Mouse (Mus musculus): ENCODE measurements around the gene Fen1. TPM values are rescaled to one million over a fixed set of nuclear protein-coding genes. Genes with fewer than 3 reads are reported as not detected.
A peak's percentile ranks its signal among the peaks of the same experiment; 100 is the strongest.

The Fen1 gene
- polyA plus RNA-seq, 1 experiment from 2014 or later, result 83.6 TPM

- H3K27me3 ChIP-seq (ENCODE audit: control insufficient read depth, insufficient read depth, low read length), result no peaks in the 10 kb centered on the region
- H3K9me3 ChIP-seq (replicated peaks; ENCODE audit: control insufficient read depth, low read length), result no peaks in the 10 kb centered on the region
- H3K27ac ChIP-seq (ENCODE audit: low read length), result peak overlapping the region; percentile 70; the same call in 1 of the 2 replicates
- no peaks in the 10 kb centered on the region for H3K36me3 ChIP-seq (ENCODE audit: control insufficient read depth, insufficient read depth, low read length)
- ATAC-seq (ENCODE audit: insufficient read depth, low FRiP score), result 0 out of 2 replicates have a peak, but pooled peaks have one; percentile 10
- peak overlapping the region; percentile 64 for H3K4me3 ChIP-seq (replicated peaks; ENCODE audit: low read length)
- WGBS, result 51% methylated on average over 3 of the region's 3 CpGs
- peak overlapping the region; percentile 81 for H3K9ac ChIP-seq (ENCODE audit: low read length)
- H3K4me1 ChIP-seq (ENCODE audit: control insufficient read depth, insufficient read depth, low read length), result peaks cover 4% of the 10 kb centered on the region; the same call in 1 of the 2 replicates
- peak overlapping the region; percentile 91 for H3K4me2 ChIP-seq (ENCODE audit: low read depth, low read length)
Observed at GRCm38 (mm10) chr19:10238477-10238876, 34.5 kb upstream of the Fen1 start.

DNA sequence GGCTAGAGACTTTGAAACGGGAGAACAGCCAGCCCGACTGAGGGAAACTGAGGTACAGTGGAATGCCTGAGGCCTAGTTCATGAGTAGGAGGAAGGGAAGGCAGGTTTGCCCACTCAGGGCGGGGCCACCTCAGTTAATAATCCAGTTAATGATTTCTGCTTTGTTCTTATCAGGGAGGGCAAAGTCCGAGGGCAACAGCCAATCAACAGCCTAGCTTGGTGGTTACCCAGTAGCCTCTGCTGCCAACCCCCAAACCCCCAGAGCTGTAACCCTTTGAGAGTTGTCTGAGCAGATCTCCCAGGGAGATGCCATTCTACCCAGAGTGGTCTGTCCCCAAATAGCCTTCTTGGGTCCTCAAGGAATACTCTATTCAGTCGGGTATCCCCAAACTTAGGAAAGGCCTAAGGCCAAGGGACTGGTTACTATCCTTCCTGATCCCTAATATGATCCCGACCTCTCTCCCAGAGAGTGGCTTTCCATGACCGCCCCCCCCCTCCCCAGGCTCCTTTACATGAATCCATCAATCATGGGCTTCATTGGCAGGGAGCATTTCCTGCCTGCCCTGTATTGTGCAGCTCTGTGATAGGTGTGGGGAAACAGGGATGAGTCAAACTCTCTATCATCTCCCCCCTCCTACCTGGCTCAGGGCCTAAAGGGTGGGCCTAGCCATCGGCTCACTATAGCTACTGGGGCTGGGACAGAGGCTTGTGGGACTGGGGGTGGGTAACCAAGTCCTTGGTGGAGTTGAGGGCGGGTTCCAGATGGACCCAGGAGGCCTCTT is 32.0 kb upstream of the Fen1 start:
- 61% methylated on average over 9 of the region's 9 CpGs for WGBS
- peak overlapping the region; percentile 39 for H3K9ac ChIP-seq (ENCODE audit: low read length)

DNA sequence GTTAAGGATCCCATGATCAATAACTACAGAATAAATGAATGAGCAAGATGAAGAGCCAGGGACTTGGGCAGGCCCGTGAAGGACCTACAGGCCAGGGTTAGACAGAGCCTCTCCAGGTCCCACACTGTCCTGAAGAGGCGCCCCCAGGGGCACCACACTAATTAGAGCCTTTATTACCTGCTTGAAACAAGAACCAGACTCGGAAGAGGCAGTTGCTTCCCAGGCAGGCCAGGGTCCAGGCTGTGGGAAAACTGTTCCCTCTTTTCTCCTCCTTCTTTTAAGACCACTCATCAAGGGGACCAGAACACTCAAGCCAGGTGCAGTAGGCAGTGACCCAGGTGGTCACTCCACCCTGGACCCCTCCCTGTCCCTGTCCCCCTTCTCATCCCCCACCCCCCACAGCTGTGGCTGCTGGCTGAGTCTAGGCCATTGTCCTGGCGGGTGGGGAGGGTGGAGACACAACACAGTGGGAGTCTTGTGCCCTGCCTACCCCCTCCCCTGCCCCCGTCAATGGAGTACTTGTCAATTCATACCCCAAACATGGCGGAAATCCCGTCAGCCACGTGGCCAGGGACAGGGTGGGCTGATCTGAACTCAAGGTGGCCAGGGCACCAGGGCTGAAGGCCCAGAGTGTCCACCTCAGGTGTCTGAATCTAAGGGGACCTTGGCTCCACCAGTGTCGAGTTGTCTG is 28.5 kb upstream of the Fen1 start:
- ATAC-seq (ENCODE audit: insufficient read depth, low FRiP score), result no peak
- H3K4me1 ChIP-seq (ENCODE audit: control insufficient read depth, insufficient read depth, low read length), result peaks cover 11% of the 10 kb centered on the region
- H3K4me2 ChIP-seq (ENCODE audit: low read depth, low read length), result no peak overlapping the region
- H3K9me3 ChIP-seq (replicated peaks; ENCODE audit: control insufficient read depth, low read length), result no peaks in the 10 kb centered on the region
- no peaks in the 10 kb centered on the region for H3K27me3 ChIP-seq (ENCODE audit: control insufficient read depth, insufficient read depth, low read length)
- H3K27ac ChIP-seq (ENCODE audit: low read length), result no peak overlapping the region
- H3K4me3 ChIP-seq (replicated peaks; ENCODE audit: low read length), result no peak overlapping the region
- no peak overlapping the region for H3K9ac ChIP-seq (ENCODE audit: low read length)
- 55% methylated on average over 9 of the region's 9 CpGs for WGBS
- no peaks in the 10 kb centered on the region for H3K36me3 ChIP-seq (ENCODE audit: control insufficient read depth, insufficient read depth, low read length)

More for the DNA sequence above, 32.0 kb upstream of the Fen1 start:
- Histone ChIP-seq H3K27ac (ENCODE audit: low read length) (peak overlapping the region; percentile 77), H3K4me3 (replicated peaks; ENCODE audit: low read length) (0 out of 2 replicates have a peak overlapping the region, but pooled peaks have one; percentile 14), H3K36me3 (ENCODE audit: control insufficient read depth, insufficient read depth, low read length) (no peaks in the 10 kb centered on the region), H3K4me2 (ENCODE audit: low read depth, low read length) (peak overlapping the region; percentile 45), H3K9me3 (replicated peaks; ENCODE audit: control insufficient read depth, low read length) (no peaks in the 10 kb centered on the region), H3K4me1 (ENCODE audit: control insufficient read depth, insufficient read depth, low read length) (peaks cover 12% of the 10 kb centered on the region), H3K27me3 (ENCODE audit: control insufficient read depth, insufficient read depth, low read length) (no peaks in the 10 kb centered on the region)
- peak; percentile 76 for ATAC-seq (ENCODE audit: insufficient read depth, low FRiP score)

- no peak for ATAC-seq (ENCODE audit: insufficient read depth, low FRiP score)
- WGBS, result 39% methylated on average over 5 of the region's 5 CpGs
- peaks cover 11% of the 10 kb centered on the region for H3K4me1 ChIP-seq (ENCODE audit: control insufficient read depth, insufficient read depth, low read length)
Observed at GRCm38 (mm10) chr19:10231871-10232270, 27.9 kb upstream of the Fen1 start.

DNA sequence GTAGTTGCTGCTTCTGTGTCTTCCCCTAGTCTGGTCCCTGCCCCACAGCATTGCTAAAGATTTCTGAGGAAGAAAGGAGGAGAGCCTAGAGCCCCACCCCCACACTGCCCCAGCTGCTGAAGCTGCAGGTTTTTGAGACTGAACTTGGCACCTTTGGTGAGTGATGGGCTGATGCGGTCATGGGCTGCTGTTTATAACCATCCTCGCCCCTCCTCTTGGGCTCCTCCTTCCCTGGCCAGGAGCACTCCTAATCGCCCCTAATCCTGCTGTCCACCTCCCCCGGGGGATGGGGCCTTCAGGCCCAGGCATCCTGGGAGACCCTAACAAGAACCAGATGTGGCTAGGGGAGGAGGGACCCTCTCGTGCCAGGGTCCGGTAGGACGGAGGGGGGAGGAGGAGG is 27.0 kb upstream of the Fen1 start:
- Histone ChIP-seq H3K9ac (ENCODE audit: low read length) (peak overlapping the region; percentile 23; the same call in 1 of the 2 replicates), H3K4me2 (ENCODE audit: low read depth, low read length) (no peak overlapping the region), H3K36me3 (ENCODE audit: control insufficient read depth, insufficient read depth, low read length) (no peaks in the 10 kb centered on the region), H3K9me3 (replicated peaks; ENCODE audit: control insufficient read depth, low read length) (no peaks in the 10 kb centered on the region), H3K4me3 (replicated peaks; ENCODE audit: low read length) (no peak overlapping the region), H3K27ac (ENCODE audit: low read length) (peak overlapping the region; percentile 38; the same call in 1 of the 2 replicates), H3K4me1 (ENCODE audit: control insufficient read depth, insufficient read depth, low read length) (peaks cover 11% of the 10 kb centered on the region), H3K27me3 (ENCODE audit: control insufficient read depth, insufficient read depth, low read length) (no peaks in the 10 kb centered on the region)
- 28% methylated on average over 7 of the region's 7 CpGs for WGBS
- ATAC-seq (ENCODE audit: insufficient read depth, low FRiP score), result peak; percentile 39; the same call in 1 of the 2 replicates

More at GRCm38 (mm10) chr19:10231871-10232270, 27.9 kb upstream of the Fen1 start:
- Histone ChIP-seq H3K27ac (ENCODE audit: low read length) (peak overlapping the region; percentile 38; the same call in 1 of the 2 replicates), H3K9me3 (replicated peaks; ENCODE audit: control insufficient read depth, low read length) (no peaks in the 10 kb centered on the region), H3K4me2 (ENCODE audit: low read depth, low read length) (no peak overlapping the region), H3K36me3 (ENCODE audit: control insufficient read depth, insufficient read depth, low read length) (no peaks in the 10 kb centered on the region), H3K9ac (ENCODE audit: low read length) (0 out of 2 replicates have a peak overlapping the region, but pooled peaks have one; percentile 23), H3K4me3 (replicated peaks; ENCODE audit: low read length) (no peak overlapping the region), H3K27me3 (ENCODE audit: control insufficient read depth, insufficient read depth, low read length) (no peaks in the 10 kb centered on the region)

DNA sequence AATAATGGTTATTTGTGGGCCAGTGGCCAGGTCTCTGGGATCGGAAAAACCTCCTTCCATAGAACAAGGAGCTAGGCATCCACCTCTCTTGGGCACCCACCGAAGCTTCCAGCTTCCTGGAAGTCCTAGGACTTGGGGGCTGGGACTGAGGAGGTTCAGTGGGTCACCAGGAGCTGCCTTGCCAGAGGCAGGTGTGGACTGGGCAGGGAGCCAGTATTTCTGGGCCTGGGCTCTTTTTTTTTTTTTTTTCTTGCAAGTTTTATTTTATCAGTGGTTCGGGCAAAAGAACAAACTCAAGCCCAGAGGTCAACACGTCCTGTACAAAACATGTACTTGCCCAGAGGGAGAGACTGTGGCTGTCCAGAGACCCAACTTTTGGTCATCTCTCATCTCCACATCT is 21.8 kb upstream of the Fen1 start:
- Histone ChIP-seq H3K9ac (ENCODE audit: low read length) (peak overlapping the region; percentile 68; the same call in 1 of the 2 replicates), H3K9me3 (replicated peaks; ENCODE audit: control insufficient read depth, low read length) (no peaks in the 10 kb centered on the region)

DNA sequence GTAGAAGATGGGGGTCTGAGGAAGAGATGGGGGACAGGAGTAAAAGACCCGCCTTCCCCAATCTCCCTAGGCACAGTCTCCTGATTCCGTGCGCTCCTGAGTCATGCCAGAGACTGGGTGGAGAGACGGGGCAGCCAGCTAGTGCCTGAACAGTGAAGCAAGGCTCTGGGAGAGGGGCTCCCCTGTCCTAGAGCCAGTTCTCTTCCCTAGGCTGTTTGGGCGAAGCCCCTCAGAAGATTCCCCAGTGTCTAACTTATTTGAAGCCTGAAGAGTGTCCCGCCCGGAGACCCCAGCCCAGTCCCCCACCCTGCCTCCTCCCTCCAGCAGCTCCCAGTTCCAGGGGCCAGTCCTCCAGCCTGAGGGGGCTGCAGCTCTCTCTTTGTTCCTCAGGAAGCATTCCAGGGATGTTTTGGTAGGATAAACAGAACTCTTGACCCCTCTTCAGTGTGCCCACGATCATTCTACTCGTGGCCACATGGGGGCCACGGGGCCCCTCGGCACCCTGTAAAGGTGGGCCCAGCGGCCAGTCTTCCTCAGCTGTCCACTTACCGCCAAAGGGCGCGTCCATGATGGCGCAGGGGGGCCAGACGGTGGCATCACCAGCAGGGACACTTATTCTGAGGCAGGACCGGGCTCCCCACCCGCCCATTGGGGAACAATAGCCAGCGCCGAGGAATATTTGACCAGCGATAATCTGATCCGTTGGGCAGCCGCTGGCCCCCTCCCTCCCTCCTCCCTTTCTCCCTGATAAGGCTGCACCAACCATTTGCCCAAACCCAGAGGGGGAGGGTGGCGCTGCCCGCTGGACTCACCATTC is 20.9 kb upstream of the Fen1 start:
- ATAC-seq (ENCODE audit: insufficient read depth, low FRiP score), result peak; percentile 70
- Histone ChIP-seq H3K4me1 (ENCODE audit: control insufficient read depth, insufficient read depth, low read length) (peaks cover 29% of the 10 kb centered on the region), H3K9me3 (replicated peaks; ENCODE audit: control insufficient read depth, low read length) (no peaks in the 10 kb centered on the region), H3K4me2 (ENCODE audit: low read depth, low read length) (peak overlapping the region; percentile 49), H3K27me3 (ENCODE audit: control insufficient read depth, insufficient read depth, low read length) (no peaks in the 10 kb centered on the region), H3K4me3 (replicated peaks; ENCODE audit: low read length) (peak overlapping the region; percentile 37), H3K9ac (ENCODE audit: low read length) (peak overlapping the region; percentile 68), H3K36me3 (ENCODE audit: control insufficient read depth, insufficient read depth, low read length) (no peaks in the 10 kb centered on the region), H3K27ac (ENCODE audit: low read length) (peak overlapping the region; percentile 87)
- WGBS, result 15% methylated on average over 26 of the region's 26 CpGs

More for the DNA sequence above, 21.8 kb upstream of the Fen1 start:
- H3K4me3 ChIP-seq (replicated peaks; ENCODE audit: low read length), result no peak overlapping the region
- no peaks in the 10 kb centered on the region for H3K36me3 ChIP-seq (ENCODE audit: control insufficient read depth, insufficient read depth, low read length)
- H3K4me1 ChIP-seq (ENCODE audit: control insufficient read depth, insufficient read depth, low read length), result peaks cover 30% of the 10 kb centered on the region
- WGBS, result 32% methylated on average over 4 of the region's 4 CpGs
- no peak; the same call in 1 of the 2 replicates for ATAC-seq (ENCODE audit: insufficient read depth, low FRiP score)
- H3K27me3 ChIP-seq (ENCODE audit: control insufficient read depth, insufficient read depth, low read length), result no peaks in the 10 kb centered on the region
- H3K27ac ChIP-seq (ENCODE audit: low read length), result peak overlapping the region; percentile 87
- peak overlapping the region; percentile 49 for H3K4me2 ChIP-seq (ENCODE audit: low read depth, low read length)

DNA sequence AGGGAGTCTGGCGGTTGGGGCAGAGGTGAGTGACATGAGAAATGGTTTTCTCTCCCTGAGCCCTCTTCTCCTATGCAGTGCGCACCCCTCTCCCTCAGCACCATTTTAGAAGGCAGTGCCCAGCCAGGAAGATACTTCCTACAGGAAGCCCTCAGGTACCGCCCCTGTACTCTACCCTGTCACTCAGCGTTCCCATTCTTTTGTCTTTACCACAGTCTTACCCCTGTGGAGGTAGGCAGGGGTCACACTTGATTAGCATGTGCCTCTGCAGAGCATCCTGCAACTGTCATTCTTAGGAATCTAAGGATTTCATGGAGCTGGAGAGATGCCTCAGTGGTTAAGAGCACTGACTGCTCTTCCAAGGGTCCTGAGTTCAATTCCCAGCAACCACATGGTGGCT is 19.6 kb upstream of the Fen1 start:
- H3K4me1 ChIP-seq (ENCODE audit: control insufficient read depth, insufficient read depth, low read length), result peaks cover 29% of the 10 kb centered on the region
- H3K9me3 ChIP-seq (replicated peaks; ENCODE audit: control insufficient read depth, low read length), result no peaks in the 10 kb centered on the region
- no peak overlapping the region for H3K4me2 ChIP-seq (ENCODE audit: low read depth, low read length)
- no peak overlapping the region for H3K4me3 ChIP-seq (replicated peaks; ENCODE audit: low read length)
- WGBS, result 77% methylated on average over 4 of the region's 4 CpGs
- no peaks in the 10 kb centered on the region for H3K36me3 ChIP-seq (ENCODE audit: control insufficient read depth, insufficient read depth, low read length)
- H3K27me3 ChIP-seq (ENCODE audit: control insufficient read depth, insufficient read depth, low read length), result no peaks in the 10 kb centered on the region
- H3K27ac ChIP-seq (ENCODE audit: low read length), result no peak overlapping the region
- ATAC-seq (ENCODE audit: insufficient read depth, low FRiP score), result no peak
- H3K9ac ChIP-seq (ENCODE audit: low read length), result no peak overlapping the region

Measured in stomach, embryonic 16.5 days (tissue).